Mouse (Mus musculus) CH12.LX (cell line): Measurements from ENCODE around the gene Tmem44. TPM values are rescaled to one million over a fixed set of nuclear protein-coding genes. Genes with fewer than 3 reads are reported as not detected.

Experiments used
- DNase-seq: peaks from one replicate; pipeline ENCODE4 v3.0.0-alpha.2; 2013; ENCODE audit errors: extremely low read depth
- H3K27ac ChIP-seq: 2 replicates; pipeline ENCODE4 v1.5.1; 2012; ENCODE audit warnings: low read depth, mild to moderate bottlenecking, control low read depth, moderate library complexity; ENCODE audit not compliant: insufficient read depth
- H3K27me3 ChIP-seq: replicated peaks from 2 replicates; pipeline ENCODE3; 2012; ENCODE audit warnings: inconsistent platforms
- H3K36me3 ChIP-seq, 2 experiments: replicated peaks in 1 of 2; 2 replicates each; pipeline versions ENCODE3 to v1.6.1; 2012; ENCODE audit warnings: inconsistent platforms in 1 of 2, low read length in 1 of 2, mild to moderate bottlenecking in 1 of 2, mixed read lengths in 1 of 2, moderate library complexity in 1 of 2; ENCODE audit not compliant: control insufficient read depth in 1 of 2, insufficient read depth in 1 of 2
- H3K4me1 ChIP-seq, 2 experiments: 2 replicates each; pipeline ENCODE4 v1.6.1; 2012; ENCODE audit warnings: inconsistent platforms in 1 of 2, moderate library complexity in 1 of 2; ENCODE audit not compliant: insufficient read depth in 2 of 2, control insufficient read depth in 1 of 2
- H3K4me2 ChIP-seq: 2 replicates; pipeline ENCODE4 v1.6.1; 2012; ENCODE audit warnings: low read depth, mild to moderate bottlenecking, control low read depth; ENCODE audit not compliant: poor library complexity, insufficient read depth, severe bottlenecking
- H3K4me3 ChIP-seq, 3 experiments: fragments of 150-350 bp in 1 of 3; sonication (generic) in 1 of 3; replicated peaks in 1 of 3; 2 replicates each; pipeline versions ENCODE3 to v1.5.1; 2011 to 2012; ENCODE audit warnings: low read depth in 2 of 3, low read length in 2 of 3, mild to moderate bottlenecking in 2 of 3, moderate library complexity in 2 of 3, control low read depth in 1 of 3, improper control_type of control experiment in 1 of 3, inconsistent platforms in 1 of 3, mixed read lengths in 1 of 3; ENCODE audit not compliant: poor library complexity in 1 of 3
- H3K79me2 ChIP-seq: replicated peaks from 2 replicates; pipeline ENCODE4 v1.6.1; 2012; ENCODE audit warnings: mild to moderate bottlenecking, moderate library complexity; ENCODE audit not compliant: control insufficient read depth, poor library complexity, insufficient read depth, severe bottlenecking; ENCODE audit errors: extremely low read depth
- H3K9ac ChIP-seq: 2 replicates; pipeline ENCODE4 v1.6.1; 2012; ENCODE audit warnings: low read depth, mild to moderate bottlenecking, control low read depth, moderate library complexity; ENCODE audit not compliant: insufficient read depth
- H3K9me3 ChIP-seq: replicated peaks from 2 replicates; pipeline ENCODE3; 2012; ENCODE audit warnings: low read length, inconsistent platforms, mixed read lengths
- BHLHE40 ChIP-seq: IDR thresholded peaks from 2 replicates; pipeline ENCODE4 v1.6.1; 2011; ENCODE audit warnings: mild to moderate bottlenecking, low read depth, low read length, improper control_type of control experiment
- CTCF ChIP-seq, 2 experiments: IDR thresholded peaks in 1 of 2; conservative IDR thresholded peaks in 1 of 2; 2 replicates each; pipeline ENCODE4 v1.5.1; 2011 to 2012; ENCODE audit warnings: low read depth in 2 of 2, low read length in 2 of 2, improper control_type of control experiment in 1 of 2, inconsistent platforms in 1 of 2, mild to moderate bottlenecking in 1 of 2, moderate library complexity in 1 of 2
- EP300 ChIP-seq: IDR thresholded peaks from 2 replicates; pipeline ENCODE4 v1.6.1; 2011; ENCODE audit warnings: low read length, improper control_type of control experiment
- GABPA ChIP-seq: IDR thresholded peaks from 2 replicates; pipeline ENCODE4 v1.6.1; 2012; ENCODE audit warnings: low read depth, low read length, improper control_type of control experiment, inconsistent platforms; ENCODE audit not compliant: insufficient replicate concordance
- HCFC1 ChIP-seq: IDR thresholded peaks from 2 replicates; pipeline ENCODE4 v1.6.1; 2012; ENCODE audit warnings: low read depth, mild to moderate bottlenecking, inconsistent platforms, low read length, improper control_type of control experiment
- IRF4 ChIP-seq: IDR thresholded peaks from 2 replicates; pipeline ENCODE4 v1.6.1; 2014; ENCODE audit warnings: low read depth, mild to moderate bottlenecking, inconsistent platforms, low read length, improper control_type of control experiment
- JUN ChIP-seq: IDR thresholded peaks from 2 replicates; pipeline ENCODE4 v1.6.1; 2011; ENCODE audit warnings: low read depth, mild to moderate bottlenecking, low read length, improper control_type of control experiment, moderate library complexity; ENCODE audit not compliant: insufficient read depth
- KAT2A ChIP-seq: IDR thresholded peaks from 2 replicates; pipeline ENCODE4 v1.6.1; 2012; ENCODE audit warnings: low read length, improper control_type of control experiment, inconsistent platforms; ENCODE audit not compliant: insufficient replicate concordance
- MAFK ChIP-seq: IDR thresholded peaks from 2 replicates; pipeline ENCODE4 v1.6.1; 2011; ENCODE audit warnings: low read length, improper control_type of control experiment; ENCODE audit not compliant: insufficient replicate concordance
- MAX ChIP-seq: IDR thresholded peaks from 2 replicates; pipeline ENCODE4 v1.6.1; 2011; ENCODE audit warnings: low read length, improper control_type of control experiment
- MXI1 ChIP-seq: IDR thresholded peaks from 2 replicates; pipeline ENCODE4 v1.6.1; 2011; ENCODE audit warnings: mild to moderate bottlenecking, low read depth, low read length, improper control_type of control experiment
- MYC ChIP-seq: IDR thresholded peaks from 2 replicates; pipeline ENCODE4 v1.6.1; 2011; ENCODE audit warnings: low read depth, mild to moderate bottlenecking, improper control_type of control experiment, low read length
- NELFE ChIP-seq: IDR thresholded peaks from 2 replicates; pipeline ENCODE4 v1.6.1; 2011; ENCODE audit warnings: low read depth, low read length, improper control_type of control experiment
- NRF1 ChIP-seq: IDR thresholded peaks from 2 replicates; pipeline ENCODE4 v1.6.1; 2014; ENCODE audit warnings: low read depth, mild to moderate bottlenecking, inconsistent platforms, low read length, improper control_type of control experiment, moderate library complexity
- PAX5 ChIP-seq: IDR thresholded peaks from 2 replicates; pipeline ENCODE4 v1.6.1; 2012; ENCODE audit warnings: low read length, inconsistent platforms, mixed read lengths
- POLR2A ChIP-seq: IDR thresholded peaks from 2 replicates; pipeline ENCODE4 v1.6.1; 2011; ENCODE audit warnings: low read depth, mild to moderate bottlenecking, improper control_type of control experiment, low read length
- POLR2AphosphoS2 ChIP-seq: IDR thresholded peaks from 2 replicates; pipeline ENCODE4 v1.6.1; 2011; ENCODE audit warnings: low read depth, low read length, improper control_type of control experiment
- SIN3A ChIP-seq: IDR thresholded peaks from 2 replicates; pipeline ENCODE4 v1.6.1; 2012; ENCODE audit warnings: low read length, improper control_type of control experiment, inconsistent platforms
- SMC3 ChIP-seq: IDR thresholded peaks from 2 replicates; pipeline ENCODE4 v1.6.1; 2011; ENCODE audit warnings: low read depth, low read length, improper control_type of control experiment
- TBP ChIP-seq: conservative IDR thresholded peaks from 2 replicates; pipeline ENCODE4 v1.6.1; 2011; ENCODE audit warnings: low read depth, low read length, improper control_type of control experiment
- UBTF ChIP-seq: IDR thresholded peaks from 2 replicates; pipeline ENCODE4 v1.6.1; 2012; ENCODE audit warnings: low read depth, mild to moderate bottlenecking, inconsistent platforms, low read length, improper control_type of control experiment, moderate library complexity
- ZMIZ1 ChIP-seq: IDR thresholded peaks from 2 replicates; pipeline ENCODE4 v1.6.1; 2012; ENCODE audit warnings: low read depth, mild to moderate bottlenecking, inconsistent platforms, low read length, improper control_type of control experiment
- dilution Hi-C: fragments of 300-500 bp; cut with MboI; formaldehyde crosslinking; loops from 2 replicates; pipeline ENCODE4 v1.14.3; 2020; ENCODE audit warnings: low sequenced_read_pairs; ENCODE audit not compliant: extremely low pct_unique_long_range_greater_than_20kb, extremely low pct_ligation_motif_present
- in situ Hi-C: fragments of 300-500 bp; cut with MboI; formaldehyde crosslinking; loops from 3 replicates; pipeline ENCODE4 v1.14.3; 2019; ENCODE audit warnings: low sequenced_read_pairs, low pct_ligation_motif_present, low pct_unique_long_range_greater_than_20kb, mixed read lengths
- polyA plus RNA-seq: library from polyadenylated mRNA; unstranded; fragments of >175 nt; gene quantifications from 2 replicates; pipeline ENCODE4 v1.2.1, GENCODE M21; 2012; ENCODE audit warnings: low read depth; ENCODE audit not compliant: insufficient read length
- total RNA-seq, 2 experiments: library from RNA; depleted of rRNA; stranded (reverse); fragments of 300-350 nt in 1 of 2; fragments of >200 nt in 1 of 2; gene quantifications; 2 replicates each; pipeline ENCODE4 v1.2.3; 2012 to 2014

The Tmem44 gene
- total and polyA plus RNA-seq, 3 experiments, result 0.16 to 0.70 (median 0.51) TPM

DNA sequence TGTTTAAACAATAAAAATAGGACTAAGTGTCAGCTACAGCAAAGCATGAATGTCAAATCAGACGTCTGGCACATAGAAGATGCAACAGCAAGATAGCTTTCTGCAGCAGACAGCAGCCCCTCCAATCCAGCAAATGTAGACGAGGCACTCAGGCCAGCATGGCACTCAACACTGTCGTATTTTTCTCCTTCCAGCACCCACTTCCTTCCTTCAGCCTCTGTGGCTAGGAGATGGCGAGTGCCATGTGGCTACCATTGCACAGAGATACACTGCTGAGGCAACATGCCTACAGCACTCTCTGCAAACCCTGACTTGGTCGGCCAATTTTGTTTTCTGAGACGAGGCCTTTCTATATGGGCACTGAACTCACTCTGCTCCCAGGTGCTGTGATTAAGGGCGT lies 25.2 kb upstream of the Tmem44 start:
- DNase-seq, result no peak
- Histone ChIP-seq H3K4me1 (no peaks in the 10 kb centered on the region), H3K79me2 (0 out of 2 replicates have a peak, but pooled peaks cover 6% of the 10 kb centered on the region), H3K4me3 (no peak overlapping the region)
- TF ChIP-seq HCFC1 (no peak), MYC (no peak), POLR2AphosphoS2 (no peak), GABPA (no peak), MAFK (no peak), JUN (no peak), TBP (no peak), SMC3 (no peak), KAT2A (no peak), MAX (no peak), ZMIZ1 (no peak), SIN3A (no peak), MXI1 (no peak)
- TF ChIP-seq, all 38 proteins: peak for 0
- no peak overlapping the region for H3K27ac ChIP-seq
- no peaks in the 10 kb centered on the region for H3K9me3 ChIP-seq
- in situ Hi-C loops (no loop called here), dilution Hi-C loops (no loop called here)
- peaks cover 86 to 99% of the 10 kb centered on the region in 2 experiments for H3K36me3 ChIP-seq
- no peaks in the 10 kb centered on the region for H3K27me3 ChIP-seq
- no peak overlapping the region for H3K9ac ChIP-seq
- no peak overlapping the region for H3K4me2 ChIP-seq

DNA sequence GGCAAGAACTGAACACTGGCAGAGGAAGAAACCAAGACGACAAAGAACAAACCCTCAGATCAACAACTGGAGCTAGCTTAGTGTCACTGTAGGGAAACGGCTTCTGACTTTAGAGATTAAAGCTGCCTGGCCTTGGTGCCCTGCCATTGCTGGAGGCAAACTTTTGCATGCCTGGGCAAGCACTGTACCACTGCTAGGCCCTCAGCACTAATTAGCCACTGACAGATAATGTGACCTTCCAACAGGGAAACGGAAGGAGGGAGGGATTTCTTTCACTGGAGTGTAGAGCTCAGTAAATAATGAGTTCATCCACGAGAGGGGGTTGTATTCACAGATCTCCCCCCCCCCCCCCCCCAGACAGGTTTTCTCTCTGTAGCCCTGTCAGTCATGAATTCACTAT lies 21.6 kb upstream of the Tmem44 start:
- 0 out of 2 replicates have a peak, but pooled peaks cover 6% of the 10 kb centered on the region for H3K79me2 ChIP-seq
- H3K36me3 ChIP-seq, result peaks cover 84 to 97% of the 10 kb centered on the region in 2 experiments
- H3K9ac ChIP-seq, result no peak overlapping the region
- no peak overlapping the region for H3K27ac ChIP-seq
- DNase-seq, result no peak
- dilution Hi-C loops (no loop called here), in situ Hi-C loops (no loop called here)
- no peak overlapping the region for H3K4me3 ChIP-seq
- no peaks in the 10 kb centered on the region for H3K27me3 ChIP-seq
- TF ChIP-seq BHLHE40, result no peak
- TF ChIP-seq SMC3, result no peak
- no peak for TF ChIP-seq POLR2A
- no peak for TF ChIP-seq MAX
- TF ChIP-seq TBP, result no peak
- TF ChIP-seq MXI1, result no peak
- no peak for TF ChIP-seq NELFE
- no peak for TF ChIP-seq ZMIZ1
- no peak for TF ChIP-seq NRF1
- TF ChIP-seq GABPA, result no peak
- TF ChIP-seq IRF4, result no peak
- no peak for TF ChIP-seq PAX5
- TF ChIP-seq UBTF, result no peak
- no peak for TF ChIP-seq MAFK
- no peak for TF ChIP-seq EP300
- no peak for TF ChIP-seq JUN
- no peak for TF ChIP-seq CTCF (conservative IDR thresholded peaks at IDR 0.05 in 1 of 2, IDR thresholded peaks at IDR 0.05 in 1 of 2; ENCODE audit: low read depth in 2 of 2, low read length in 2 of 2)
- H3K9me3 ChIP-seq, result no peaks in the 10 kb centered on the region
- H3K4me2 ChIP-seq, result no peak overlapping the region
- no peaks in the 10 kb centered on the region for H3K4me1 ChIP-seq
